Mouse (Mus musculus) neural tube, embryonic 13.5 days (tissue): ENCODE results near the gene Rnf166. TPM values are rescaled to one million over a fixed set of nuclear protein-coding genes. Genes with fewer than 3 reads are reported as not detected.
A peak's percentile ranks its signal among the peaks of the same experiment; 100 is the strongest.

Experiments
- ATAC-seq: fragments of 200-750 bp; cut with Nextera tagmentation; 2 replicates; pipeline ENCODE4 v1.8.0; 2017; ENCODE audit warnings: low read depth, mild to moderate bottlenecking, moderate TSS enrichment, moderate library complexity
- H3K27ac ChIP-seq: fragments of 300-500 bp; sonication (generic); replicated peaks from 2 replicates; pipeline ENCODE4 v1.5.1; 2015; ENCODE audit warnings: moderate library complexity, mild to moderate bottlenecking, inconsistent platforms
- H3K27me3 ChIP-seq: fragments of 300-500 bp; sonication (generic); 2 replicates; pipeline ENCODE4 v1.6.1; 2015; ENCODE audit warnings: mild to moderate bottlenecking, inconsistent platforms
- H3K36me3 ChIP-seq: fragments of 300-500 bp; sonication (generic); 2 replicates; pipeline ENCODE4 v1.6.1; 2015; ENCODE audit warnings: mild to moderate bottlenecking, inconsistent platforms
- H3K4me1 ChIP-seq: fragments of 300-500 bp; sonication (generic); replicated peaks from 2 replicates; pipeline ENCODE4 v1.6.1; 2015; ENCODE audit warnings: inconsistent platforms
- H3K4me2 ChIP-seq: fragments of 300-500 bp; sonication (generic); 2 replicates; pipeline ENCODE4 v1.6.1; 2015; ENCODE audit warnings: inconsistent platforms, mild to moderate bottlenecking, moderate library complexity
- H3K4me3 ChIP-seq: fragments of 300-500 bp; sonication (generic); 2 replicates; pipeline ENCODE4 v1.5.1; 2015; ENCODE audit warnings: mild to moderate bottlenecking, inconsistent platforms
- H3K9ac ChIP-seq: fragments of 300-500 bp; sonication (generic); 2 replicates; pipeline ENCODE4 v1.6.1; 2015; ENCODE audit warnings: moderate library complexity, mild to moderate bottlenecking, inconsistent platforms
- H3K9me3 ChIP-seq: fragments of 300-500 bp; sonication (generic); 2 replicates; pipeline ENCODE4 v1.6.1; 2016; ENCODE audit warnings: inconsistent platforms
- WGBS: fragments of 180-500 bp; shearing (Covaris S2); methylation state at CpG from one replicate; pipeline ENCODE4 v1.1.7; 2015; 5-methylcytosine and 5-hydroxymethylcytosine counted together
- polyA plus RNA-seq: library from polyadenylated mRNA; unstranded; fragments of >200 nt; fragmentation: Nextera tagmentation; extraction: Ambion mirVana; gene quantifications from 2 replicates; pipeline ENCODE4 v1.2.1, GENCODE M21; 2015

The Rnf166 gene
- polyA plus RNA-seq, 1 experiment from 2014 or later: 36.8 TPM

DNA sequence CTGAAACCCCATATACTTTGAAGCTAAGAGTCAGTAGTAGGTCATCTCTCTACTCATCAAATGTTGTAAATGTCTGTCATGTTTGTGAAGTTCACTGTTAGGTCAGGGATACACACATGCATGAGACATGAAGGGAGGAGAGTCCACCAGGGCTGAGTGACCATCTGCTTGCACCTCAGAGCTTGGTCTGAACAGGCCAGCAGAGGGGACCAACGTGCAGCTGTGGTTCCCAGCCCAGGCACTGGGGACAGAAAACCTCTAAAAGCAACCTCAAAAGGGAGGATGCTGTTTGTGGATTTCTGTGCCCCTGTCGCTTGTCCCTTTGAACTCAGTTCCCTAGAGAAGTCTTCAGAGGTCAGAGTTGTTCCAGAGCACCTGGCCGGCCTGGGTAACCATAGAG, 30.7 kb downstream of the Rnf166 start:
- ATAC-seq: no peak
- peaks cover 34% of the 10 kb centered on the region for H3K4me1 ChIP-seq
- peak overlapping the region; percentile 57 for H3K4me2 ChIP-seq
- H3K27ac ChIP-seq: peak overlapping the region; percentile 97
- WGBS: 71% methylated on average over 3 of the region's 3 CpGs
- H3K9me3 ChIP-seq: no peaks in the 10 kb centered on the region
- H3K27me3 ChIP-seq: no peaks in the 10 kb centered on the region
- H3K36me3 ChIP-seq: no peaks in the 10 kb centered on the region
- H3K4me3 ChIP-seq: peak overlapping the region; percentile 65; the same call in 1 of the 2 replicates
- H3K9ac ChIP-seq: peak overlapping the region; percentile 83; the same call in 1 of the 2 replicates

GRCm38 (mm10) chr8:122444058-122444748, 31.7 kb downstream of the Rnf166 start:
- H3K9ac ChIP-seq: peak overlapping the region; percentile 83
- no peaks in the 10 kb centered on the region for H3K27me3 ChIP-seq
- H3K27ac ChIP-seq: peak overlapping the region; percentile 97
- H3K9me3 ChIP-seq: no peaks in the 10 kb centered on the region
- 12% methylated on average over 19 of the region's 19 CpGs for WGBS
- peak overlapping the region; percentile 57 for H3K4me2 ChIP-seq
- H3K4me1 ChIP-seq: peaks cover 34% of the 10 kb centered on the region
- H3K4me3 ChIP-seq: peak overlapping the region; percentile 65
- peak; percentile 38; the same call in 1 of the 2 replicates for ATAC-seq
- peaks cover 9% of the 10 kb centered on the region for H3K36me3 ChIP-seq

GRCm38 (mm10) chr8:122443262-122444006, 32.4 kb downstream of the Rnf166 start, which contains the start of gene Mvd:
Mvd (minus strand) TSS chr8:122443422.
- peak; percentile 98 for ATAC-seq
- peak within 1 kb of the TSS; percentile 65 for H3K4me3 ChIP-seq
- H3K36me3 ChIP-seq: peaks cover 15% of the 10 kb centered on the region

GRCm38 (mm10) chr8:122442781-122443180, 33.1 kb downstream of the Rnf166 start:
- Histone ChIP-seq H3K9me3 (no peaks in the 10 kb centered on the region), H3K9ac (peak overlapping the region; percentile 84), H3K27me3 (no peaks in the 10 kb centered on the region), H3K4me1 (peaks cover 34% of the 10 kb centered on the region), H3K27ac (peak overlapping the region; percentile 88), H3K36me3 (peaks cover 21% of the 10 kb centered on the region), H3K4me3 (peak overlapping the region; percentile 65), H3K4me2 (peak overlapping the region; percentile 90)
- peak; percentile 47; the same call in 1 of the 2 replicates for ATAC-seq
- under 1% methylated on average over 12 of the region's 12 CpGs for WGBS

More at GRCm38 (mm10) chr8:122443262-122444006, 32.4 kb downstream of the Rnf166 start, which contains the start of gene Mvd:
- Histone ChIP-seq H3K4me1 (peaks cover 34% of the 10 kb centered on the region), H3K27ac (peak within 1 kb of the TSS; percentile 97), H3K27me3 (no peaks in the 10 kb centered on the region), H3K9ac (peak within 1 kb of the TSS; percentile 84), H3K4me2 (peak within 1 kb of the TSS; percentile 90), H3K9me3 (no peaks in the 10 kb centered on the region)
- under 1% methylated on average over 47 of the region's 47 CpGs for WGBS

- Histone ChIP-seq H3K4me1 (peaks cover 34% of the 10 kb centered on the region), H3K27me3 (no peaks in the 10 kb centered on the region), H3K9ac (peak overlapping the region; percentile 84), H3K4me2 (peak overlapping the region; percentile 90), H3K27ac (peak overlapping the region; percentile 88), H3K4me3 (peak overlapping the region; percentile 65), H3K9me3 (no peaks in the 10 kb centered on the region), H3K36me3 (peaks cover 26% of the 10 kb centered on the region)
- ATAC-seq: no peak
- 14% methylated on average over 7 of the region's 7 CpGs for WGBS
Measured at GRCm38 (mm10) chr8:122442356-122442755, 33.5 kb downstream of the Rnf166 start.

DNA sequence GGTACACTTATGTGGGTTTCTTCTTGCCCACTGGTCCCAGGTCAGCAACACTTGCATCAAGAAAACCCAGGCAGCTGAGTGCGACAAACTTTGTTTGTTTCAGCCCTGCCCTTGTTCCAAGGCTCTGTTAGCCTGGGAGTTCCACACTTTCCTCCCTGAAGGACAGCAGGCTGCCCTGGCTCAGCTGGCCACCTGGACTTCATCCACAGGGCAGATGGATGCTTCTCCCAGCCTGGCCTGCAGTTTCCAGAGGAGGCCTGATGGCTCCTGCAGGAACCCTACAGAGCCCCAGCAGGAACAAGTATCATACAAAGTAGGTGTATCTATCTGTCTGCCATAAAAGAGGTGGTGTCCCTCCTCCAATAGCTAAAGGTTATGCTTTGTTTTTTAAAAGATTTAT, 34.5 kb downstream of the Rnf166 start:
- no peak overlapping the region for H3K27ac ChIP-seq
- no peak overlapping the region for H3K4me2 ChIP-seq
- WGBS: 95% methylated on average over 1 of the region's 1 CpGs
- peaks cover 33% of the 10 kb centered on the region for H3K4me1 ChIP-seq
- H3K36me3 ChIP-seq: peaks cover 36% of the 10 kb centered on the region
- no peaks in the 10 kb centered on the region for H3K9me3 ChIP-seq
- no peaks in the 10 kb centered on the region for H3K27me3 ChIP-seq
- no peak overlapping the region for H3K9ac ChIP-seq
- no peak for ATAC-seq
- H3K4me3 ChIP-seq: no peak overlapping the region

DNA sequence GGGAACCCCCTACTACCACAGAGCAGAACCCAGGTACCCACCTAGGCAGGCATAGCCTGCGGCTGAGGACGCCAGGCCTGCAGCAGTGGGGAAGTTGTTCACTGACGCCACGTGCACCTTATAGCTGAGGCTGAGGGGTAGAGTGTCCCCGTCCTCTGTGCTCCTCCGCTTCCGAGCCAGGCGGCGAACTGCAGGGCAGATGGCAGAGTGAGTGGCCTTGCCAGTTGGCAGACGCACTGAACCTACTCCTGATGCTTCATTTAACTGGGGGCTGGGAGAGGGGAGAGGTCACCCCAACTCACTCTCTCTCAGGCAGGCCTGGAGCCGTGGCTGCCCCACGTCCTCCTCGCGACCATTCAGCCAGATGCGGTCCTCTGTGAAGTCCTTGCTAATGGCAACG, 36.5 kb downstream of the Rnf166 start:
- no peak overlapping the region for H3K4me2 ChIP-seq
- no peak overlapping the region for H3K4me3 ChIP-seq
- WGBS: 96% methylated on average over 16 of the region's 16 CpGs
- H3K27me3 ChIP-seq: no peaks in the 10 kb centered on the region
- no peak overlapping the region for H3K27ac ChIP-seq
- no peak overlapping the region for H3K9ac ChIP-seq
- no peak for ATAC-seq
- peaks cover 13% of the 10 kb centered on the region for H3K4me1 ChIP-seq
- no peaks in the 10 kb centered on the region for H3K9me3 ChIP-seq
- peaks cover 56% of the 10 kb centered on the region for H3K36me3 ChIP-seq

DNA sequence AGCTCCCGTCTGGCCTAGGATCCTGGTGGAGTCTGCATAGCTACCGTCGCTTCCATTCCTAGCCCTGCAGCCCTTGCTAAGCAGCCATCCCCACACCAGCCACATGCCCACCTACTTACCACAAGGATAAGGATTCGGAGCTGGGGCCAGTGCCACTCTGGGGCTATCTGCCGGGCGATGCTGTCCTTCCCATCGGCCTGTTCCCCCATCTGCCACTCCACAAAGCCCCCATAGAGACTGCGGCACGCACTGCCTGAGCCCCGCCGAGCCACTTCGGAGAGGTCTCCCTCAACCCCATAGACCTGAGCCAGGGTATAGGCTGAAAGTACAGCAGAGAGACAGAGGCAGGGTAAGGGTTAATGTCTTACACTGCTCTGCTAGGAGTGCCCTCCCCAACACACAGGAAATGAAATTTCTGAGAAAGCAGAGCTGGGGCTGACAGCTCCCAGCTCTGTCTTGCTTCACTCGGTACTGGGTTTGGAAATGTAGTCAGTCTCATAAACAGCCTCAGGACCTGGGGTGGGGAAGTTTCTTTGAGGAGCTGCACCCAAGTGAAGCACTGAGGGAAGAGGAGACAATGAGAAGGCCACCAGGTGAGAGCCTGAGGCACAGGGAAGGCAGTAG, 38.0 kb downstream of the Rnf166 start:
- H3K4me3 ChIP-seq: no peak overlapping the region
- WGBS: 90% methylated on average over 13 of the region's 13 CpGs
- no peak for ATAC-seq
- H3K4me1 ChIP-seq: peaks cover 17% of the 10 kb centered on the region
- H3K4me2 ChIP-seq: no peak overlapping the region
- no peak overlapping the region for H3K9ac ChIP-seq
- H3K36me3 ChIP-seq: peaks cover 69% of the 10 kb centered on the region
- no peak overlapping the region for H3K27ac ChIP-seq
- no peaks in the 10 kb centered on the region; the same call in 1 of the 2 replicates for H3K27me3 ChIP-seq
- H3K9me3 ChIP-seq: no peaks in the 10 kb centered on the region

DNA sequence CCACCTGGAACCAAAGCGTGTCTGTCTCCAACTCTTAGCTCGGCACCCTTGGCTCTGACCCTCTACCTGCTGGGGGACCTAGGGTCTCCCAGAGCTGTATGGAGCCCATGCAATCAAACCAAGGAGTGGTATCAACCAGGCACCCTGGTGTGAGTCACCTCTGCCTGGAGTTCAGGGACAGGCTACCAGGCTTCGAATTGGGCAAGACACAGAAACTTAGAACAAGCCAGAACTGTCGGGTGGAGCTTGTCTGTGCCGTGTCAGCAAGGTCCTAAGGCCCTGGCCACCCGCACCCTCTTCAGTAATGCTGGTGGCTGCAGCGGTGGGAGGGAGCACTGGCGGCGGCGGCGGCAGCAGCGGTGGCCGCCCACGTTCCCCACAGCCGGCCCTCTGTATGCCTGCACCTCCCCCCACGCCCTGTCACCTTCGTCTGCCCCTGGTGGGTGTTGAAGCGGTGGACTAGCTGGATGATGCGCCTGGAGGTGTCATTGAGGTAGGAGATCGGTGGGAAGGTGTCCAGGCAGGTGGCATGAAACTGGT, 39.2 kb downstream of the Rnf166 start:
- Histone ChIP-seq H3K4me1 (peaks cover 17% of the 10 kb centered on the region), H3K9me3 (no peaks in the 10 kb centered on the region), H3K9ac (no peak overlapping the region), H3K27ac (no peak overlapping the region), H3K27me3 (no peaks in the 10 kb centered on the region; the same call in 1 of the 2 replicates), H3K36me3 (peaks cover 69% of the 10 kb centered on the region), H3K4me3 (no peak overlapping the region), H3K4me2 (no peak overlapping the region)
- 88% methylated on average over 20 of the region's 20 CpGs for WGBS
- ATAC-seq: no peak

DNA sequence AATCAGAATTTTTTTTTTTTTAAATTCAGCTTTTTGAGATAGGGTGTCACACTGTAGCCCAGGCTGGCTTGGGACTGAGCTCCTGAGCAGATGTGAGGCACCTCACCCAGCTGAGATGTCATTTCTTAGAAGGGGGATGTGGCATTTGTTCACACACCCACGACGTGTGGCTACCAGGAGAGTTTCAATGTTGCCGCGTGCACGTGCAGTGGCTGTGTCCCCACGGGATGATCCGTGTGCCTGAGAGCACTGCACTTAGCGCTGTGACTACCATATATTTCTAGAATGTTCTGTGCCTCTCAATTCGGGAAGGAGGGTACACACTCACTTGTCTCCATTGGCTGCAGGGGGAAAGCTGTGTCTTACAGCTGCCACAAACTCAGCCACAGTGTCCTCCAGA, 39.7 kb downstream of the Rnf166 start:
- Histone ChIP-seq H3K27me3 (no peaks in the 10 kb centered on the region; the same call in 1 of the 2 replicates), H3K4me1 (peaks cover 19% of the 10 kb centered on the region), H3K27ac (no peak overlapping the region), H3K4me3 (no peak overlapping the region), H3K4me2 (no peak overlapping the region), H3K9me3 (no peaks in the 10 kb centered on the region), H3K9ac (no peak overlapping the region), H3K36me3 (peaks cover 69% of the 10 kb centered on the region)
- no peak for ATAC-seq
- WGBS: 94% methylated on average over 9 of the region's 9 CpGs

DNA sequence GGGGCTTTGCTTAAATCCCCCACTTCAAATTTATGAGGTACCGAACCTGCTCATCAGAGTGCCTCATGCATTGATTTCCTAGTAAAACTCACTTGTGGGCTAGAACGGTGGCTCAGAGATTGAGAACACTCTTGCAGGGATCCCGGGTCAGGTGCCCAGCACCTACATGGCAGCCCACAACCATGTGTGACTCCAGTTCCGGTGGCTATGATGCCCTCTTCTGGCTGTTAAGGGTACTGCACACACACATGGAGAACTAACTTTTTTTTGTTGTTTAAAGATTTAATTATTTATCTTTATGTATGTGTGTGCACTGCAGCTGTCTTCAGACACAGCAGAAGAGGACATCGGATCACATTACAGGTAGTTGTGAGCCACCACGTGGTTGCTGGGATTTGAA, 40.5 kb downstream of the Rnf166 start:
- Histone ChIP-seq H3K4me2 (no peak overlapping the region), H3K9ac (no peak overlapping the region), H3K4me3 (no peak overlapping the region), H3K27ac (no peak overlapping the region), H3K27me3 (no peaks in the 10 kb centered on the region; the same call in 1 of the 2 replicates), H3K9me3 (no peaks in the 10 kb centered on the region), H3K4me1 (peaks cover 19% of the 10 kb centered on the region), H3K36me3 (peaks cover 69% of the 10 kb centered on the region)
- 93% methylated on average over 6 of the region's 6 CpGs for WGBS
- ATAC-seq: no peak
